Mouse (Mus musculus): Measurements from ENCODE around the gene Fbxl21. TPM values are rescaled to one million over a fixed set of nuclear protein-coding genes. Genes with fewer than 3 reads are reported as not detected.
A peak's percentile ranks its signal among the peaks of the same experiment; 100 is the strongest.

The Fbxl21 gene
- 1.8 and 3.6 TPM in 2 replicates for polyA plus RNA-seq (2016; fragmentation: Nextera tagmentation; extraction: Ambion mirVana)

DNA sequence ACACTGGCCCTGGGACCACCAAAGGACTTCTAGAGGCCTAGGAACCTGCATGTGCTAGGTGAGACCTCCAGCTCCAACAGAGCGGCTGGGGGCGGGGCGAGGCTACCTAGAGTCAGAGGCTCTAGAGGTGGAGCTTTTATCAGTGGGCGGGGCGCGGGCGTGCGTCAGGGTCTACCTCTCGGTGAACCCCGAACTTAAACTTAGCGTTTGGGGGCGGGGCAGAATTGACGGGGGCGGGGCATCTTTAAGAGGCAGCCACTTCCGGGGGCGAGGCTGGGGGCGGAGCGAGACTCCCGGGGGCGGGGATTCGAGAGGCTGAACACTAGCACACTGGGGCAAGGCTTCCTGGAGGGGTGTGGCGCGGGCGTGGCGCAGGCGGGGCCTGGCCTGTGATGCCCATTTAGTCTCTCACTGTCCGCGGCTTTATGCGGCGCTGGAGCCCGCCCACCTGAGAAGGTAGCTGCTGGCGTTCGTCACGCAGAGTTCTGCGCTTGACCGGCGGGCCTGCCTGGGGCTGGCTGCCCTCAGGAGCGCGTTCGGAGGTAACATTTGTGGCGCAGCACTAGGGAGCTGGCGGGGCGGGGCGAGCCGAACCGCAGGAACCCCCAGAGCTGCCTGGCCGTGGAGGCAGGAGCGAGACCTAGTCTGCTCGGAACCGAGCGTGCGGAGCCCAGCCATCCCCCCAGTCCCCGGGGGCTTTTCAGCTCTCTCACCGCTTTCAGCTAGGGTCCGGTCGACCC lies at the start of gene Fbxl21:
Fbxl21 (plus strand) TSS at position 392 of the 740 bp plus-strand sequence.
- Histone ChIP-seq H3K36me3 (no peaks in the 10 kb centered on the region), H3K27ac (no peak within 1 kb of the TSS; the same call in 1 of the 2 replicates), H3K4me2 (replicated peaks) (peak within 1 kb of the TSS; percentile 87), H3K4me3 (peak within 1 kb of the TSS; percentile 76), H3K9ac (peak within 1 kb of the TSS; percentile 73), H3K4me1 (peaks cover 7% of the 10 kb centered on the region; the same call in 1 of the 2 replicates), H3K27me3 (no peaks in the 10 kb centered on the region), H3K9me3 (replicated peaks) (no peaks in the 10 kb centered on the region)
- ATAC-seq (ENCODE audit: low FRiP score): peak; percentile 98
- 1% methylated on average over 52 of the region's 56 CpGs for WGBS

DNA sequence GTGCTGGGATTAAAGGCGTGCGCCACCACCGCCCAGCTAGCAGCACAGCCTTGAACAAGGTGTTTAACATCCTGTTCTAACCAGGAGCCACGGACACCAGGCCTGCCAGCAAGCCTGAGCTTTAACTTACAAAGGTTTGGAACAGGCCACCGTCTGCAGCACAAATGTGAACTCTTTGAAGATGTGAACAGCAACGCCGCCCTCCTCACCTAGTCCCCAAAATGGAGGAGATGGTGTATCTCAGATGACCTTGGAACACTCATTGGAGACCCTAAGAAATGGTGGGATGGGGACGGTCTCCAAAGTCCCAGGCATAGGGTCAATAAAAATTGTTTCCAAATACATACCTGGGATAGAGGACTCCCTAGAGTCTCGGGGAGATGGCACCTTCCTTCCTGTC lies 49.6 kb upstream of the Fbxl21 start:
- Histone ChIP-seq H3K4me1 (0 out of 2 replicates have a peak, but pooled peaks cover 5% of the 10 kb centered on the region), H3K4me3 (no peak overlapping the region), H3K36me3 (no peaks in the 10 kb centered on the region), H3K27ac (no peak overlapping the region), H3K4me2 (replicated peaks) (no peak overlapping the region), H3K27me3 (peaks cover 3% of the 10 kb centered on the region; the same call in 1 of the 2 replicates), H3K9me3 (replicated peaks) (no peaks in the 10 kb centered on the region), H3K9ac (no peak overlapping the region)
- ATAC-seq (ENCODE audit: low FRiP score): no peak
- WGBS: 88% methylated on average over 9 of the region's 9 CpGs

DNA sequence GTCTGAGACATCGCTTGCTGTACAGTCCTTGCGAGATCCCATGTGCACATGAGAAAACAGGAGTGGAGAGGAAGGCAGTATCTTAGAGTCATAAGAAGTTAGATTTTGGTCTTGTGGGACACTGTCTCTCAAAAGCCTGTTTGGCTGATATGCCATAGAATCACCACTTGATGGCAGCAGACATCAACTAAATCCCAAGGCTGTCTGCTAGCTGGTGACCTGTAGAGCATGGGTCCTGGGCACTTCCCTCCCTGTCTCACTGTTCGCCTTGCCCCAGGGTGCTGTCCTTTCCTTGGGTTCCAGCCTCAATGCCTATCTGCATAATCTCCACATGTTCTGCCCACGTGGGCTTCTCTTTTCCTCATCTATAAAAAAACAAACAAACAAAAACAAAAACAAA lies 46.9 kb upstream of the Fbxl21 start:
- no peak overlapping the region for H3K4me2 ChIP-seq (replicated peaks)
- no peaks in the 10 kb centered on the region for H3K9me3 ChIP-seq (replicated peaks)
- 30% methylated on average over 4 of the region's 4 CpGs for whole genome bisulfite sequencing
- no peaks in the 10 kb centered on the region for H3K36me3 ChIP-seq
- no peak overlapping the region for H3K4me3 ChIP-seq
- 0 out of 2 replicates have a peak, but pooled peaks cover 5% of the 10 kb centered on the region for H3K4me1 ChIP-seq
- H3K9ac ChIP-seq: no peak overlapping the region
- ATAC-seq (ENCODE audit: low FRiP score): peak; percentile 43; the same call in 1 of the 2 replicates
- H3K27me3 ChIP-seq: no peaks in the 10 kb centered on the region; the same call in 1 of the 2 replicates
- H3K27ac ChIP-seq: no peak overlapping the region

DNA sequence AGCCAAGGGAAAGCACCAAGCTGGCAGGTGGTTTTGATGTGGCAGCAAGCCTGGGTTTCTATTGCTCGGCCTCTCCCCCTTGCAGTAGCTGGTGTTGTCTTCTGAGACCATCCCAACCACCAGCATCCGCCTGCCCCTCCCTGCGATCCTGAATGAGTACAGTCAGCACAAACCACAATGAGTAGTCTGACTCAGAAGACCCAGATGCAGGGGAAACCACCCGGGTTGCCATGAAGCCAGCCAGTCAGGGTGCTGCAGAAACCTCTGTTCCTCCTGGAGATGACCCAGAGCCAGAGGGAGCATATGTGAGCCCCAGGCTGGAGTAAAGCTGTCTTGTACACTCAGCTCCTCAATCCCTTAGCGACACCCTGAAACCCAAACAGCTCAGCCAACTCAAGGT lies 45.5 kb upstream of the Fbxl21 start:
- 73% methylated on average over 5 of the region's 5 CpGs for WGBS
- Histone ChIP-seq H3K27me3 (no peaks in the 10 kb centered on the region; the same call in 1 of the 2 replicates), H3K27ac (no peak overlapping the region), H3K9me3 (replicated peaks) (no peaks in the 10 kb centered on the region), H3K36me3 (no peaks in the 10 kb centered on the region), H3K4me1 (0 out of 2 replicates have a peak, but pooled peaks cover 5% of the 10 kb centered on the region), H3K4me3 (no peak overlapping the region), H3K4me2 (replicated peaks) (no peak overlapping the region), H3K9ac (no peak overlapping the region)
- no peak for ATAC-seq (ENCODE audit: low FRiP score)

DNA sequence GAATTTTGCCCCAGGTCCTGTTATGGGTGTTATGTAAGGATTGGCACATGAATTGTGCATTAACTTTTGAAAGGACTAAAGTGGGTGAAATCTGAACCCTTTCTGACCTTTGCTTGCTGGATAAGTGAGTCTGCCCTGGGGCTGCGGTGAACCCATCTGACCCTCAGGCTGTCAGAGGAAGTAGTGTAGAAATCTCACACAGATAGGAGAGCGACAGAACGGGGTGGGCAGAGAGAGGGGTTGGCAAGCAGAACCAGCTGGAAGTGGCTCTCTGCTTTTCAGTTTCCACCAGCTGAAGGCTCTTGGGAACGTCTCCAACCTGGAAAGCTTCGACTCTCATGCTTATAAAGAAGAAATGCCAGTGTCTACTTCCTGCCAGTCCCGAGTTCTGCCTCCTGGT lies 45.0 kb upstream of the Fbxl21 start:
- no peak overlapping the region for H3K4me3 ChIP-seq
- no peaks in the 10 kb centered on the region; the same call in 1 of the 2 replicates for H3K27me3 ChIP-seq
- no peak overlapping the region for H3K27ac ChIP-seq
- no peaks in the 10 kb centered on the region for H3K9me3 ChIP-seq (replicated peaks)
- no peak for ATAC-seq (ENCODE audit: low FRiP score)
- whole genome bisulfite sequencing: 50% methylated on average over 6 of the region's 6 CpGs
- H3K36me3 ChIP-seq: no peaks in the 10 kb centered on the region
- H3K4me1 ChIP-seq: 0 out of 2 replicates have a peak, but pooled peaks cover 3% of the 10 kb centered on the region
- no peak overlapping the region for H3K9ac ChIP-seq
- no peak overlapping the region for H3K4me2 ChIP-seq (replicated peaks)

DNA sequence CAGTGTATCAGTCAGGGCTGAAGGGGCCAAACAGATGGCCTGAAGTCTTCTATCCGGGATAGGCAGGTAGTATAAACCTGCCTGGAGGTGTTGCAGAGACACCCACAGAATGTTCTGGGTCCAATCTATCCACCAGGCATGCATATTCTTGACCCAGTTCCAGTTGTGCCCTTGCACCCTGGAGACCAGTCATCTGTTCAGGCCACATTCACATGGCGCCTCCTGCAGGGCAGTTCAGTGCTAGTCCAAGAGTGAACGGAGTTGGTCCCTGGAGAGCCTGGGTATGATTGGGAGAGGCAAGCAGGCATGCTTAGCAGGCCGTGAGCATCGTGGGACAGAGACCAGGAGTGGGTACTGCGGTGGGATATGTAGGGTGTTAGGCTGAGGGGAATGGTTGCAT lies 44.2 kb upstream of the Fbxl21 start:
- H3K27ac ChIP-seq: no peak overlapping the region
- 80% methylated on average over 6 of the region's 6 CpGs for WGBS
- ATAC-seq (ENCODE audit: low FRiP score): no peak
- no peaks in the 10 kb centered on the region for H3K9me3 ChIP-seq (replicated peaks)
- no peak overlapping the region for H3K4me2 ChIP-seq (replicated peaks)
- H3K27me3 ChIP-seq: no peaks in the 10 kb centered on the region; the same call in 1 of the 2 replicates
- no peak overlapping the region for H3K9ac ChIP-seq
- no peaks in the 10 kb centered on the region for H3K36me3 ChIP-seq
- H3K4me3 ChIP-seq: no peak overlapping the region
- H3K4me1 ChIP-seq: 0 out of 2 replicates have a peak, but pooled peaks cover 3% of the 10 kb centered on the region

DNA sequence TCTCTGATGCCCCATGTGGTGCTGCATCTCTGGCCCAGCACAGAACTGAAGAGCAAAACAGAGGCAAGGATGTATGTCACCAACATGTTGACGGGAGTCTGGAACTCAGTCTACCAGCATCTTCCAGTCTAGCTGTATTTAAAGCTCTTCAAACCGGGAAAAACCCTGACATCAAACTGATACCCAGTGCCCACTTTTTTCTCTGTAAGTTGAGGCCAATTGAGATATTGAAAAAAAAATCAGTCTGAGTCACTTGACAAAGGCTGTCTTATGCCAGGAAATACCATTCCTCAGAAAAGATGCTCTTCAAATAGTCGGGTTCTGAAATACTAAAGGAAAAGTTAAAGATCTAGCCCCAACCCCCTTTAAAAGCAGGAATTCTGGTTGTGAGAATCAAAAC lies 40.1 kb upstream of the Fbxl21 start, which contains the start of gene Il9:
Il9 (minus strand) TSS at position 101 of the 400 bp plus-strand sequence.
- Histone ChIP-seq H3K36me3 (no peaks in the 10 kb centered on the region), H3K4me2 (replicated peaks) (no peak within 1 kb of the TSS), H3K27ac (no peak within 1 kb of the TSS), H3K27me3 (no peaks in the 10 kb centered on the region), H3K4me1 (0 out of 2 replicates have a peak, but pooled peaks cover 2% of the 10 kb centered on the region), H3K9ac (no peak within 1 kb of the TSS), H3K4me3 (no peak within 1 kb of the TSS), H3K9me3 (replicated peaks) (no peaks in the 10 kb centered on the region)
- WGBS: 91% methylated on average over 3 of the region's 3 CpGs
- ATAC-seq (ENCODE audit: low FRiP score): no peak

DNA sequence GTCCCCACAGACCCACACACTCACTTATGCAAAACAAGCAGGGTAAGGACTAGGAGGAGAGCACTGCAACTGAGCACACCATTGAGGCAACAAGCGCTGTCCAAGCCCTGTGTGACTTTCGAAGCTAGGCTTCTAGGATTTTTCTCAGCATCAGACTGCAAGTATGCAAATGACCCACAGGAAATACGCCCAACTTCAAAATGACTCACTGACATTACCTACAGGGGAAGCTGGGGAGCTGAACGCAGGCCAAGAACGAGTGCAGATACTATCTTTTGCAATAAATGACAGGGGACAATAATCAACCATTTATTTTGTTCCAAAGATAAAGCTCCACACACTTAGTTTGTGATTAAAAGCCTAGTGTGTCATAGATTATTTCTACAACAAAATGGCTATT lies 34.3 kb upstream of the Fbxl21 start:
- no peaks in the 10 kb centered on the region for H3K27me3 ChIP-seq
- no peak overlapping the region for H3K9ac ChIP-seq
- no peaks in the 10 kb centered on the region for H3K9me3 ChIP-seq (replicated peaks)
- 78% methylated on average over 5 of the region's 5 CpGs for WGBS
- no peak overlapping the region for H3K27ac ChIP-seq
- no peak for ATAC-seq (ENCODE audit: low FRiP score)
- H3K4me2 ChIP-seq (replicated peaks): no peak overlapping the region
- H3K4me3 ChIP-seq: no peak overlapping the region
- no peaks in the 10 kb centered on the region for H3K4me1 ChIP-seq
- no peaks in the 10 kb centered on the region for H3K36me3 ChIP-seq

DNA sequence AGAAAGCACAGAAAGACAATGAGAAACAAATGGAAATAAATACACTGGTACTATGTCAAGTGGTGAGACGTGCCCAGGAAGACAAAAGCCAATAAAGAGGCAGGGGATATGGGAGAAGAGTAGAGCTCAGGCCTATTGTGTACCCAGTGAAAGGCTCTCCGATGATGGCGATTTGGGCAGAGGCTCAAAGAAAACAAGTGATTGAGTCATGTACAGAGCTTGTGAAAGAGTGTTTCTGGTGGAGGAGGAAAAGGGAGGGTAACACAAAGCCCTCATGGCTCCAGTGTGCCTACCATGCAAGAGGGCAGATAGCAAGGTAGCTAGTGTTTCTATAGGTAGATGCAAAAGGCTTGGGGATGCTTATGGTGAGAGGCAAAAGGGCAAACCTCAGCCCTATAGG lies 27.8 kb upstream of the Fbxl21 start:
- H3K36me3 ChIP-seq: no peaks in the 10 kb centered on the region
- no peak overlapping the region for H3K4me2 ChIP-seq (replicated peaks)
- H3K4me1 ChIP-seq: no peaks in the 10 kb centered on the region
- H3K9me3 ChIP-seq (replicated peaks): no peaks in the 10 kb centered on the region; the same call in 1 of the 2 replicates
- H3K27me3 ChIP-seq: no peaks in the 10 kb centered on the region
- no peak overlapping the region for H3K9ac ChIP-seq
- no peak overlapping the region for H3K27ac ChIP-seq
- no peak for ATAC-seq (ENCODE audit: low FRiP score)
- 35% methylated on average over 3 of the region's 3 CpGs for WGBS
- no peak overlapping the region for H3K4me3 ChIP-seq

DNA sequence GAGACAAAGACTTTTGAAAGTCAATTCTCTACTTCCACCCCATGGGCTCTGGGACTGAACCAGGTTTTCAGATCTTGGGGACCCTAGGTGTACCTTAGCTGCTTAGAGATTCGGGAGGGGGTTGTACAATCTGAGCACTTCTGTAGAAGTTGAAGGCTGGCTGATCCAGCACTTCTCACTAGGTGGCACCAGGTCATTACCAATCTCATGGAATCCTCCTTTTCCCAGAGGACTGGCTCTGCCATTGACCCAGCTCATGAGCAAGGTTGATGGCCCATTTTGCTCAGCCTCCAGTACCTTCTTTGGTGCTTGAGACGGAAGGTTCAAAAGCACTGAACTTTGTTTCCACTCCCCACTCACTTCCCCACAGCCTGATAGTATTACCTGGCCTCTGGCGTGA lies 22.1 kb upstream of the Fbxl21 start:
- Histone ChIP-seq H3K36me3 (no peaks in the 10 kb centered on the region), H3K9me3 (replicated peaks) (no peaks in the 10 kb centered on the region; the same call in 1 of the 2 replicates), H3K27ac (no peak overlapping the region), H3K4me3 (no peak overlapping the region), H3K27me3 (no peaks in the 10 kb centered on the region), H3K4me1 (no peaks in the 10 kb centered on the region), H3K9ac (no peak overlapping the region), H3K4me2 (replicated peaks) (no peak overlapping the region)
- WGBS: 80% methylated on average over 3 of the region's 3 CpGs
- no peak for ATAC-seq (ENCODE audit: low FRiP score)

DNA sequence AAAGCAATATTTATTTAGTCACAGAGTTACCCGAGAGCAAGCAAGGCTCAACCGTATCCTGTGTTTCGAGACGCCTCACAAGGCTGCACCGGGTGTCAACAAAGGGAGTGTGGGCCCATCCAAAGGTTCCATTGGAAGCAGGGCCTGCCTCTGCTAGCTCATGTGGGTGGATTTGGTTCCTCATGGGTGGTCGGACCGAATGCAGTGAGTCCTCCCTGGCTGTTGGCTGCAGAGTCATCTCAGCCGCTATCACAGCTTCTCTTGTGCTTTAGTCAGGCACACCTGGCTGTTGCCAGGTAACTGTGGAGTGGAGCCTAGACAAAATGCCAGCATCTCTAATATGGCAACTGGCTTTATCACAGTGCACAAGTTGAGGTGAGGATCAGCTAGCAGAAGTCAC lies 21.6 kb upstream of the Fbxl21 start:
- H3K4me2 ChIP-seq (replicated peaks): no peak overlapping the region
- no peak overlapping the region for H3K27ac ChIP-seq
- H3K9me3 ChIP-seq (replicated peaks): no peaks in the 10 kb centered on the region; the same call in 1 of the 2 replicates
- no peaks in the 10 kb centered on the region for H3K4me1 ChIP-seq
- 86% methylated on average over 8 of the region's 8 CpGs for WGBS
- no peaks in the 10 kb centered on the region for H3K27me3 ChIP-seq
- H3K9ac ChIP-seq: no peak overlapping the region
- no peaks in the 10 kb centered on the region for H3K36me3 ChIP-seq
- no peak for ATAC-seq (ENCODE audit: low FRiP score)
- no peak overlapping the region for H3K4me3 ChIP-seq

DNA sequence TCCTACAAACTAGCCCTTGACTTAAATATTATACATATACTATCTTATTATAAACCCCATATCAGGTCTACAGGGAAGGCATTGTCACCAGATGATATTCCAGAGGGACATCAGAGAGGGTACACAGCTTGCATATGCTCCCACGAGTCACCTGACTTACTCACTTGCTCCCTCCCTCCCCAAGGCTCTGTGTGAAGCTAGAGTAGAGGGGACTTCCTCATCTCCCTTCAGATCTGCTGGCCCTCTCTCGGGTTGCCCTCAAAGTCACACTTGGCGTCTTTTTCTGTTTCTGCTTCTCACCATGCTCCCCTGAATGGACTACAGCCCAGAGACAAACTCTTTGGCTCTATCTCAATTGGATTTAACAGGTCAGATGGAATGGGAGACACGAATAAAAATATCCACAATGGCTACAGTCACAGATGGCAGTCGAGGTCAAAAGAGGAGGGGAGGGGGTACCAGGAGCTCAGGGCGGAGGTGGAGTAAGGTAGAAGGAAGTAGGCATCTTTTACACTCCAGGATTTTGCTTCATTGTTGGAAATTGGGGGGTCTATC lies 20.3 kb upstream of the Fbxl21 start:
- Histone ChIP-seq H3K9ac (no peak overlapping the region), H3K4me3 (no peak overlapping the region), H3K4me2 (replicated peaks) (no peak overlapping the region), H3K27me3 (no peaks in the 10 kb centered on the region), H3K27ac (no peak overlapping the region), H3K36me3 (no peaks in the 10 kb centered on the region), H3K4me1 (no peaks in the 10 kb centered on the region), H3K9me3 (replicated peaks) (no peaks in the 10 kb centered on the region; the same call in 1 of the 2 replicates)
- no peak for ATAC-seq (ENCODE audit: low FRiP score)
- WGBS: 72% methylated on average over 6 of the region's 6 CpGs
